9 mouse cellular contexts compared by ENCODE assay signal in the genomic region with DNA sequence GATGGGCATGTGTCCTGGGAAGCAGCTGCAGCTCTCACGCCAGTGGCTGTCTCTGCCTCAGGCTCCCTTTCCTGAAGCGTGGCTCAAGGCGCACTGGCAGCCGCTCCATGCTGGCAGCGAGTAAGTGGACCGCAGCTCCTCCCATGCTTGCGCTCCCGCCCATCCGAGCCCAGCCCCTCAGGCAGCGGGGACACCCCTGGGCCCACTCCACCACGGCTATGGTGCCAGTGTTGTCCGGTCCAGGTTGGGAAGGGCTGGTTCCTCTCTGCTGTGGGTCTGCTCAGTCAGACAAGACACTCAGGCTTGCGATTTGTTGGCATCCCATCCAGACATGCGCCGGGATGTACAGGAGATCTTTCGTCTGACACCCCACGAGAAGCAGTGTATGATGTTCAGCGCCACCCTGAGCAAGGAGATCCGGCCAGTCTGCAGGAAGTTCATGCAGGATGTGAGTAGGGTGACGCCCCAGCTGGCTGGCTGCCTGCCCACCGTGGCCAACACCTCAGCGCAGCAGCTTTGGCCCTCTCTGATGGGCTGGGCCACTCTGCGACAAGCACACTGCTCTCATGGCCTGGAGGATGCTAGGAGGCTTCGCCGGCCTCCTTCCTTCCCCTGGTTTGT. TPM values are rescaled to one million over a fixed set of nuclear protein-coding genes. Genes with fewer than 3 reads are reported as not detected.
DNase-seq lines count a peak whose midpoint lies in the region; ATAC-seq and TF ChIP-seq lines count a peak whose summit lies in the region.
"Had no signal": no experiment of that assay in that cellular context is flagged by ENCODE, and none has a peak within 500 bp of the region (broad histone marks: within the 10 kb centered on the region; RNA-seq: fewer than 3 reads in every experiment).

No protein-coding gene starts in this region.

- no peak overlapping the region for H3K4me3 ChIP-seq in heart, postnatal 0 days (ENCODE audit: low read depth, low read length)
- H3K4me3 ChIP-seq in lung, embryonic 15.5 days = no peak overlapping the region
- H3K4me3 ChIP-seq: neural tube, embryonic 15.5 days had no signal

- 0 out of 2 replicates have a peak, but pooled peaks have one; percentile 41 for TF ChIP-seq EP300 in heart, postnatal 0 days (IDR thresholded peaks at IDR 0.05; ENCODE audit: low read depth)

- WGBS in heart, postnatal 0 days = 70% methylated on average over 25 of the region's 25 CpGs
- 74% methylated on average over 25 of the region's 25 CpGs for WGBS in lung, embryonic 15.5 days

- TF ChIP-seq CTCF in heart, postnatal 0 days (IDR thresholded peaks at IDR 0.05; ENCODE audit: low read depth) = no peak

- H3K27ac ChIP-seq in heart, postnatal 0 days (ENCODE audit: low read depth) = peak overlapping the region; percentile 34; the same call in 1 of the 2 replicates
- H3K27ac ChIP-seq in lung, embryonic 15.5 days = peak overlapping the region; percentile 39
- H3K27ac ChIP-seq: neural tube, embryonic 15.5 days had no signal

- peaks cover 13% of the 10 kb centered on the region for H3K4me1 ChIP-seq in heart, postnatal 0 days (ENCODE audit: control insufficient read depth, insufficient read depth)
- peaks cover 10% of the 10 kb centered on the region for H3K4me1 ChIP-seq in lung, embryonic 15.5 days

- peak; percentile 58 to 59 for DNase-seq in B cell, adult 2 months
- peak; percentile 66 for DNase-seq in MN1 (ENCODE audit: low spot score)
- no peak for DNase-seq in heart, postnatal 0 days (ENCODE audit: low spot score)
- no peak for DNase-seq in urinary bladder, adult 18-20 months (ENCODE audit: low spot score in 2 of 2)
- DNase-seq in left cerebral cortex, adult 8-10 months (ENCODE audit: low spot score in 2 of 2) = no peak
- no peak for DNase-seq in thymus, postnatal 4 days
- DNase-seq: forebrain, postnatal 0 days had no signal

- no peaks in the 10 kb centered on the region for H3K9me3 ChIP-seq in heart, postnatal 0 days (replicated peaks; ENCODE audit: control insufficient read depth, low read length)
- no peaks in the 10 kb centered on the region for H3K9me3 ChIP-seq in lung, embryonic 15.5 days
- H3K9me3 ChIP-seq: neural tube, embryonic 15.5 days had no signal

- H3K4me2 ChIP-seq in heart, postnatal 0 days (ENCODE audit: low read depth, low read length) = no peak overlapping the region
- H3K4me2 ChIP-seq in lung, embryonic 15.5 days = no peak overlapping the region
- H3K4me2 ChIP-seq: neural tube, embryonic 15.5 days had no signal

- peaks cover 70% of the 10 kb centered on the region for H3K36me3 ChIP-seq in heart, postnatal 0 days (replicated peaks; ENCODE audit: control insufficient read depth, insufficient read depth, low read length)
- peaks cover 69% of the 10 kb centered on the region for H3K36me3 ChIP-seq in lung, embryonic 15.5 days

- ATAC-seq in heart, postnatal 0 days (ENCODE audit: insufficient read depth, low read depth) = peak; percentile 75
- ATAC-seq in lung, embryonic 15.5 days (ENCODE audit: borderline replicate concordance, extremely low read depth, low FRiP score, low TSS enrichment) = no peak; the same call in 1 of the 2 replicates
- ATAC-seq: forebrain, postnatal 0 days had no signal

- no peak overlapping the region for H3K9ac ChIP-seq in heart, postnatal 0 days (replicated peaks; ENCODE audit: low read depth, low read length)
- no peak overlapping the region for H3K9ac ChIP-seq in lung, embryonic 15.5 days
- H3K9ac ChIP-seq: forebrain, postnatal 0 days; neural tube, embryonic 15.5 days had no signal

- no peaks in the 10 kb centered on the region for H3K27me3 ChIP-seq in heart, postnatal 0 days (ENCODE audit: control insufficient read depth, insufficient read depth, low read length)
- no peaks in the 10 kb centered on the region for H3K27me3 ChIP-seq in lung, embryonic 15.5 days
- H3K27me3 ChIP-seq: neural tube, embryonic 15.5 days had no signal

RNA-seq across cellular contexts. Expression of a gene that starts 6.5 kb away (rescaled TPM):
- 92.5 and 95.7 TPM in 2 replicates for total RNA-seq in heart, postnatal 0 days (2014; rRNA removed; ENCODE audit: low replicate concordance)
- 75.5 and 79.3 TPM in 2 replicates for polyA plus RNA-seq in heart, postnatal 0 days (2015; fragmentation: Nextera tagmentation; extraction: Ambion mirVana)
- 186 and 187 TPM in 2 replicates for polyA plus RNA-seq in lung, embryonic 15.5 days (2015; fragmentation: Nextera tagmentation; extraction: Ambion mirVana)
- 10 to 100 TPM; 14.4 to 18.4 (median 16.3) TPM for total RNA-seq in left cerebral cortex, adult 8-10 months (2022)

RNA-seq across cellular contexts. Expression of a gene that starts 19.6 kb away (rescaled TPM):
- 46.4 and 51.2 TPM in 2 replicates for total RNA-seq in heart, postnatal 0 days (2014; rRNA removed; ENCODE audit: low replicate concordance)
- polyA plus RNA-seq in heart, postnatal 0 days (2015; fragmentation: Nextera tagmentation; extraction: Ambion mirVana) = 35.3 and 35.8 TPM in 2 replicates
- polyA plus RNA-seq in lung, embryonic 15.5 days (2015; fragmentation: Nextera tagmentation; extraction: Ambion mirVana) = 56.7 and 64.0 TPM in 2 replicates
- 10 to 100 TPM in 1 of 4 experiments, 1 to 10 TPM in 3; 8.3 to 12.2 (median 8.8) TPM for total RNA-seq in left cerebral cortex, adult 8-10 months (2022)

RNA-seq across cellular contexts. Expression of a gene that starts 22.5 kb away (rescaled TPM):
- total RNA-seq in heart, postnatal 0 days (2014; rRNA removed; ENCODE audit: low replicate concordance) = 44.2 and 57.4 TPM in 2 replicates
- 13.0 and 14.2 TPM in 2 replicates for polyA plus RNA-seq in heart, postnatal 0 days (2015; fragmentation: Nextera tagmentation; extraction: Ambion mirVana)
- polyA plus RNA-seq in lung, embryonic 15.5 days (2015; fragmentation: Nextera tagmentation; extraction: Ambion mirVana) = 35.4 and 38.0 TPM in 2 replicates
- total RNA-seq in left cerebral cortex, adult 8-10 months (2022) = 10 to 100 TPM; 52.2 to 66.2 (median 54.8) TPM

RNA-seq across cellular contexts. Expression of a gene that starts 55.0 kb away (rescaled TPM):
- 0.15 TPM in 1 of 2 replicates, not detected in the other for total RNA-seq in heart, postnatal 0 days (2014; rRNA removed; ENCODE audit: low replicate concordance)
- 0.20 and 0.32 TPM in 2 replicates for polyA plus RNA-seq in heart, postnatal 0 days (2015; fragmentation: Nextera tagmentation; extraction: Ambion mirVana)
- 1.2 and 1.4 TPM in 2 replicates for polyA plus RNA-seq in lung, embryonic 15.5 days (2015; fragmentation: Nextera tagmentation; extraction: Ambion mirVana)
- total RNA-seq in left cerebral cortex, adult 8-10 months (2022) = 1 to 10 TPM in 3 of 4 experiments, under 1 TPM in 1; 0.83 to 1.5 (median 1.3) TPM

Comparison
In these comparisons a context has a peak if more than half of its experiments do, and no peak if none do; other contexts are left out.
1. DNase-seq: peak in B cell, adult 2 months (2 of 2) and MN1 (single experiment); none in heart, postnatal 0 days (single experiment), urinary bladder, adult 18-20 months (0 of 2), left cerebral cortex, adult 8-10 months (0 of 2) and thymus, postnatal 4 days (single experiment).